Comparison of ENCODE assay signal across 8 mouse cellular contexts in the genomic region with DNA sequence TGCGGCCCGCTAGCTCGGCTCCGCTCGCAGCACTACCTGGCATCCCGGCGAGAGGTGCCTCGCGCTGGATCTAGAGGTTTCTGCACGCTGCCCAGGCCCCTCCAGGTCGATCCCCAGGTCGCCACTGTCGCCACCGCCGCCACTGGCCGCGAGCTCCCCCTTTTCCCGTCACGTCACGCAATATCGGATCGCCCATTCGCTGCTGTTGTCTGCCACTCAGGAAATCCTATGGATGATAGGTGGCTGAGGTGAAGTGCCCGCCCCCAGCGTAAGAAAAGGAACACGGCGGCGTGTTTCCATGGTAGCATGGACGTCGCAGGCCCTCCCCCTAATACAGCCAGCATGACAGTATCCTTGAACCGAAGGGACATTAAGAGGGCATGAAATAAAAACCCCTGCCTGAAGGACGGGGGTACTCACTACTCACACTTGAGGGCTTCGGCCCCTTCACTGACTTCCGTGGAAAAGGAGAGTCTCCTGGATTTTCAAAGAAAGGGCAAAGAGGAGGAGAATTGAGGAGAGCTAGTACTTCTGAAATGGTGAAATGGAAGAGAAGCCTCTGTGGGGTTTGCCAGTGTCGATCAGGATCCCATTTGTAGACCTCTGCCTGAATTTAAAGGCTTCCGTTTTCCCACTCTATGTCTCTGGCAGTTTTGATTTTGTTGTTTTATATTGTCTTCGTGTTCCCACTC. TPM values are rescaled to one million over a fixed set of nuclear protein-coding genes. Genes with fewer than 3 reads are reported as not detected.
DNase-seq lines count a peak whose midpoint lies in the region; ATAC-seq and TF ChIP-seq lines count a peak whose summit lies in the region.

A gene (minus strand): TSS at position 172 of the 692 bp plus-strand sequence.

- H3K4me1 ChIP-seq in cortical plate, adult 2 months (ENCODE audit: control insufficient read depth, insufficient read depth, low read length) = peaks cover 5% of the 10 kb centered on the region
- H3K4me1 ChIP-seq in megakaryocyte, embryonic 14.5 days = peaks cover 42% of the 10 kb centered on the region

- TF ChIP-seq POLR2A in cortical plate, adult 2 months (IDR thresholded peaks at IDR 0.05; ENCODE audit: extremely low read depth, insufficient read depth, low read length) = 0 out of 2 replicates have a peak, but pooled peaks have one; percentile 19

- peaks cover 34% of the 10 kb centered on the region for H3K36me3 ChIP-seq in megakaryocyte, embryonic 14.5 days (replicated peaks; ENCODE audit: low read length)

- H3K27ac ChIP-seq in cortical plate, adult 2 months (ENCODE audit: insufficient read depth, low read length) = peak within 1 kb of the TSS; percentile 72

- peak; percentile 90 for DNase-seq in gastrocnemius, adult 8-10 months (ENCODE audit: low spot score in 2 of 2)
- peak; percentile 83 for DNase-seq in hindlimb bud, embryonic 11.5 days (ENCODE audit: extremely low spot score, low read depth, low spot score)
- peak; percentile 93 to 94 for DNase-seq in left cerebral cortex, adult 8-10 months (ENCODE audit: low spot score in 2 of 2)
- peak; percentile 98 for DNase-seq in right cerebral cortex, postnatal 10 days (ENCODE audit: low spot score in 2 of 2)
- peak; percentile 91 for DNase-seq in urinary bladder, postnatal 25 days (ENCODE audit: low spot score)

- no peak for TF ChIP-seq CTCF in cortical plate, adult 2 months (IDR thresholded peaks at IDR 0.05; ENCODE audit: extremely low read depth, insufficient read depth, low read length)

- no peaks in the 10 kb centered on the region for H3K27me3 ChIP-seq in megakaryocyte, embryonic 14.5 days (replicated peaks)

- peak within 1 kb of the TSS; percentile 52 for H3K4me3 ChIP-seq in cortical plate, adult 2 months (ENCODE audit: insufficient read depth, low read length)
- H3K4me3 ChIP-seq in megakaryocyte, embryonic 14.5 days (replicated peaks) = peak within 1 kb of the TSS; percentile 96

- ATAC-seq in activated CD4-positive, CD25-positive, alpha-beta regulatory T cell, adult 4 months = peak; percentile 100

- no peaks in the 10 kb centered on the region for H3K9me3 ChIP-seq in megakaryocyte, embryonic 14.5 days

RNA-seq across cellular contexts. Expression of the gene that starts here (rescaled TPM):
- 10 to 100 TPM; 22.9 to 30.2 TPM for polyA plus RNA-seq in activated CD4-positive, CD25-positive, alpha-beta regulatory T cell, adult 4 months (2017; shearing (Covaris generic))
- 63.6 and 64.0 TPM in 2 replicates for polyA plus RNA-seq in cortical plate, adult 2 months (2012; rRNA removed)
- total RNA-seq in gastrocnemius, adult 8-10 months (2022) = 10 to 100 TPM; 16.4 to 33.0 (median 23.5) TPM
- total RNA-seq in left cerebral cortex, adult 8-10 months (2022) = 100 to 1,000 TPM; 139 to 154 (median 147) TPM
- 8.6 TPM in 1 of 2 replicates, not detected in the other for polyA plus RNA-seq in megakaryocyte, embryonic 14.5 days (2012; ENCODE audit: insufficient read depth, low replicate concordance)

Comparison
In these comparisons a context has a peak if more than half of its experiments do, and no peak if none do; other contexts are left out.
1. Peak in every context shown above with its lines: DNase-seq, ATAC-seq, H3K4me3 ChIP-seq and H3K27ac ChIP-seq.
2. RNA of the gene that starts here (total RNA-seq): 139 to 154 TPM in left cerebral cortex, adult 8-10 months; 16.4 to 33.0 TPM in gastrocnemius, adult 8-10 months; every median in the first group is over 4 times any median in the second.